Mouse (Mus musculus) C2C12 (cell line): ENCODE measurements at regions not wholly inside any gene's neighbourhood (a gene's known extent, or its start where the extent isn't known, plus 50 kb on each side); places are given as distances from the start of the nearest gene placed in this dataset.

Source experiments
- CTCF ChIP-seq: IDR thresholded peaks from one replicate; pipeline ENCODE4 v1.5.1; 2011; ENCODE audit not compliant: control insufficient read depth, insufficient read depth, insufficient read length
- MAX ChIP-seq: IDR thresholded peaks from one replicate; pipeline ENCODE4 v1.6.1; 2011; ENCODE audit warnings: mild to moderate bottlenecking, control low read depth
- USF1 ChIP-seq: IDR thresholded peaks from one replicate; pipeline ENCODE4 v1.6.1; 2011; ENCODE audit warnings: low read depth, mild to moderate bottlenecking, control low read depth, moderate library complexity

DNA sequence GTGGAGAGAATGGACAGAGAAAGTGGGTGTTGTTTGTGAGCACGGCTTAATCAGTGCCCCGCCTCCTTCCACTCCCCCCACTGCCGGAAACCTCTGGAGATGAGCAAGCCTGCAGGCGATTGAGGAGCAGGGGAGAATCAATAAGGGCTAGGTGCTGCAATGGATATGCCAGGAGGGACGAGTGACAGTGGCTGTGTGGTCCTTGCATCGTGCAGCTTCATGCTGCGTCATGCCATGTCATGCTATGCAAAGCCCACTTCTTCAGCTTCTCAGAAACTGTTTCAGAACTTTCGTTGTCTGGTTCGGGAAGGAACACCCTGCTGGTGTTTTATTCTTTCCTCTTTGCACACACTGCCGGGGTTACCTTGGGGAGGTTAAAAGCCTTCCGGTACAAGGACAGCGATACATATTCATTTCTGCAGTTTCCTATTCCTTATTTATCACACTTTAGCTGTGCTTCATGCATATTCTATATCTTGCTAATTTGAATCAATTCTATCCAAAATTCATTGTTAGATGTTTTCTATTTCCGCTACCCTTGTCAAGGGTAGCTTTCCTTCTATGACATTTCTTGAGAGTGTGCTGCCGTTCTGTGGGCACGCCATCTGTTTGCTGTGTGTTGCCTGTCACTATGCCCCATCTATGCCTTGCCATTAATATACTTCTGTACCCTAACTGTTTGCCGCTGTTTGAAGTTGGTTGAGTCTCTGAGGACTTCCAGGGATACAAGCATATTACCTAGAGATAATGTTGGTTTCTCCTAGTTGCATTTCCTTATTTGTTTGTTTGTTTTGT is 202.8 kb upstream of the Stt3b start:
- TF ChIP-seq CTCF (no peak), USF1 (no peak), MAX (no peak)
